Mouse (Mus musculus) hindbrain, embryonic 16.5 days (tissue): ENCODE data around the gene Slc36a1. TPM values are rescaled to one million over a fixed set of nuclear protein-coding genes. Genes with fewer than 3 reads are reported as not detected.

ENCODE experiments used
- ATAC-seq: fragments of 200-750 bp; cut with Nextera tagmentation; 2 replicates; pipeline ENCODE4 v1.8.0; 2017; ENCODE audit warnings: moderate TSS enrichment, moderate library complexity
- H3K27ac ChIP-seq: fragments of 300-500 bp; sonication (generic); 2 replicates; pipeline ENCODE4 v1.5.1; 2014; ENCODE audit warnings: low read depth, mild to moderate bottlenecking, control low read depth, low read length, moderate library complexity
- H3K27me3 ChIP-seq: fragments of 300-500 bp; sonication (generic); replicated peaks from 2 replicates; pipeline ENCODE4 v1.6.1; 2014; ENCODE audit warnings: low read length; ENCODE audit not compliant: control insufficient read depth, insufficient read depth
- H3K36me3 ChIP-seq: fragments of 300-500 bp; sonication (generic); 2 replicates; pipeline ENCODE4 v1.6.1; 2014; ENCODE audit warnings: mild to moderate bottlenecking, low read length, moderate library complexity, mixed read lengths; ENCODE audit not compliant: control insufficient read depth, insufficient read depth
- H3K4me1 ChIP-seq: fragments of 300-500 bp; sonication (generic); 2 replicates; pipeline ENCODE4 v1.6.1; 2014; ENCODE audit warnings: low read depth, low read length; ENCODE audit not compliant: control insufficient read depth, insufficient read depth
- H3K4me2 ChIP-seq: fragments of 300-500 bp; sonication (generic); 2 replicates; pipeline ENCODE4 v1.6.1; 2014; ENCODE audit warnings: mild to moderate bottlenecking, low read length, control low read depth, moderate library complexity
- H3K4me3 ChIP-seq: fragments of 300-500 bp; sonication (generic); 2 replicates; pipeline ENCODE4 v1.5.1; 2014; ENCODE audit warnings: mild to moderate bottlenecking, low read length, control low read depth, moderate library complexity
- H3K9ac ChIP-seq: fragments of 300-500 bp; sonication (generic); 2 replicates; pipeline ENCODE4 v1.6.1; 2014; ENCODE audit warnings: low read depth, mild to moderate bottlenecking, control low read depth, low read length, moderate library complexity
- H3K9me3 ChIP-seq: fragments of 300-500 bp; sonication (generic); 2 replicates; pipeline ENCODE4 v1.6.1; 2014; ENCODE audit warnings: mild to moderate bottlenecking, low read length, moderate library complexity; ENCODE audit not compliant: control insufficient read depth
- WGBS: fragments of 180-500 bp; shearing (Covaris S2); extraction: QIAGEN DNeasy Blood & Tissue Kit; methylation state at CpG from one replicate; pipeline ENCODE4 v1.1.7; 2014; 5-methylcytosine and 5-hydroxymethylcytosine counted together
- polyA plus RNA-seq: library from polyadenylated mRNA; unstranded; fragments of >200 nt; fragmentation: Nextera tagmentation; extraction: Ambion mirVana; gene quantifications from 2 replicates; pipeline ENCODE4 v1.2.1, GENCODE M21; 2015

Gene Slc36a1
- polyA plus RNA-seq, 1 experiment from 2014 or later = 4.6 TPM

GRCm38 (mm10) chr11:55170501-55170900 is 33.6 kb upstream of the Slc36a1 start:
- Histone ChIP-seq H3K4me2 (no peak overlapping the region), H3K36me3 (no peaks in the 10 kb centered on the region), H3K27me3 (no peaks in the 10 kb centered on the region), H3K4me1 (no peaks in the 10 kb centered on the region), H3K27ac (no peak overlapping the region), H3K4me3 (no peak overlapping the region), H3K9ac (no peak overlapping the region), H3K9me3 (no peaks in the 10 kb centered on the region)
- 83% methylated on average over 4 of the region's 4 CpGs for WGBS
- ATAC-seq = no peak

- H3K36me3 ChIP-seq = no peaks in the 10 kb centered on the region
Measured at GRCm38 (mm10) chr11:55178830-55179229, 25.3 kb upstream of the Slc36a1 start.

GRCm38 (mm10) chr11:55179856-55180255 is 24.3 kb upstream of the Slc36a1 start:
- Histone ChIP-seq H3K4me2 (no peak overlapping the region), H3K36me3 (no peaks in the 10 kb centered on the region), H3K27me3 (no peaks in the 10 kb centered on the region), H3K9ac (no peak overlapping the region), H3K27ac (no peak overlapping the region), H3K4me1 (no peaks in the 10 kb centered on the region), H3K9me3 (no peaks in the 10 kb centered on the region), H3K4me3 (no peak overlapping the region)
- WGBS = 89% methylated on average over 3 of the region's 3 CpGs
- no peak for ATAC-seq

More at GRCm38 (mm10) chr11:55178830-55179229, 25.3 kb upstream of the Slc36a1 start:
- 90% methylated on average over 4 of the region's 4 CpGs for WGBS
- no peak overlapping the region for H3K4me2 ChIP-seq
- no peak overlapping the region for H3K27ac ChIP-seq
- no peaks in the 10 kb centered on the region for H3K27me3 ChIP-seq
- H3K4me3 ChIP-seq = no peak overlapping the region
- no peaks in the 10 kb centered on the region for H3K4me1 ChIP-seq
- no peak for ATAC-seq
- no peaks in the 10 kb centered on the region for H3K9me3 ChIP-seq
- no peak overlapping the region for H3K9ac ChIP-seq

- Histone ChIP-seq H3K4me1 (no peaks in the 10 kb centered on the region), H3K9ac (no peak overlapping the region), H3K4me3 (no peak overlapping the region), H3K27ac (no peak overlapping the region), H3K27me3 (no peaks in the 10 kb centered on the region), H3K4me2 (no peak overlapping the region), H3K36me3 (no peaks in the 10 kb centered on the region), H3K9me3 (no peaks in the 10 kb centered on the region)
- no peak for ATAC-seq
- WGBS = 68% methylated on average over 7 of the region's 7 CpGs
Measured at GRCm38 (mm10) chr11:55183124-55183523, 21.0 kb upstream of the Slc36a1 start.

- no peak overlapping the region for H3K27ac ChIP-seq
- no peak overlapping the region for H3K4me2 ChIP-seq
- H3K4me3 ChIP-seq = no peak overlapping the region
- no peaks in the 10 kb centered on the region for H3K9me3 ChIP-seq
- WGBS = 87% methylated on average over 5 of the region's 5 CpGs
- H3K36me3 ChIP-seq = no peaks in the 10 kb centered on the region
- H3K9ac ChIP-seq = no peak overlapping the region
- no peak for ATAC-seq
- no peaks in the 10 kb centered on the region for H3K27me3 ChIP-seq
- H3K4me1 ChIP-seq = no peaks in the 10 kb centered on the region
Measured at GRCm38 (mm10) chr11:55184246-55184645, 19.9 kb upstream of the Slc36a1 start.

- Histone ChIP-seq H3K4me3 (no peak within 1 kb of the TSS), H3K4me1 (no peaks in the 10 kb centered on the region), H3K27me3 (no peaks in the 10 kb centered on the region), H3K36me3 (no peaks in the 10 kb centered on the region), H3K4me2 (no peak within 1 kb of the TSS), H3K27ac (no peak within 1 kb of the TSS), H3K9ac (no peak within 1 kb of the TSS), H3K9me3 (no peaks in the 10 kb centered on the region)
- WGBS = 24% methylated on average over 10 of the region's 10 CpGs
- ATAC-seq = no peak
Measured at GRCm38 (mm10) chr11:55184733-55185291, 19.3 kb upstream of the Slc36a1 start, which contains the start of gene Slc36a2. TSS of gene Slc36a2 (minus strand) at chr11:55185077.

- ATAC-seq = no peak
- no peaks in the 10 kb centered on the region for H3K9me3 ChIP-seq
- H3K4me2 ChIP-seq = no peak overlapping the region
- H3K36me3 ChIP-seq = no peaks in the 10 kb centered on the region
- no peak overlapping the region for H3K27ac ChIP-seq
- H3K4me3 ChIP-seq = no peak overlapping the region
- no peaks in the 10 kb centered on the region for H3K27me3 ChIP-seq
- H3K9ac ChIP-seq = no peak overlapping the region
- WGBS = 70% methylated on average over 4 of the region's 4 CpGs
- H3K4me1 ChIP-seq = no peaks in the 10 kb centered on the region
Measured at GRCm38 (mm10) chr11:55187292-55187691, 16.9 kb upstream of the Slc36a1 start.

GRCm38 (mm10) chr11:55187777-55188176 is 16.4 kb upstream of the Slc36a1 start:
- Histone ChIP-seq H3K27ac (no peak overlapping the region), H3K9me3 (no peaks in the 10 kb centered on the region), H3K4me2 (no peak overlapping the region), H3K27me3 (no peaks in the 10 kb centered on the region), H3K4me3 (no peak overlapping the region), H3K36me3 (no peaks in the 10 kb centered on the region), H3K9ac (no peak overlapping the region), H3K4me1 (no peaks in the 10 kb centered on the region)
- WGBS = 83% methylated on average over 6 of the region's 6 CpGs
- ATAC-seq = no peak

GRCm38 (mm10) chr11:55190216-55190615 is 13.9 kb upstream of the Slc36a1 start:
- no peak overlapping the region for H3K9ac ChIP-seq
- H3K27me3 ChIP-seq = no peaks in the 10 kb centered on the region
- WGBS = 76% methylated on average over 3 of the region's 3 CpGs
- H3K4me2 ChIP-seq = no peak overlapping the region
- H3K4me3 ChIP-seq = no peak overlapping the region
- no peaks in the 10 kb centered on the region for H3K36me3 ChIP-seq
- H3K9me3 ChIP-seq = no peaks in the 10 kb centered on the region
- H3K4me1 ChIP-seq = no peaks in the 10 kb centered on the region
- ATAC-seq = no peak
- H3K27ac ChIP-seq = no peak overlapping the region

- no peak for ATAC-seq
- 75% methylated on average over 6 of the region's 6 CpGs for WGBS
- no peak overlapping the region for H3K4me2 ChIP-seq
- H3K9ac ChIP-seq = no peak overlapping the region
- no peaks in the 10 kb centered on the region for H3K27me3 ChIP-seq
- no peak overlapping the region for H3K27ac ChIP-seq
- no peaks in the 10 kb centered on the region for H3K4me1 ChIP-seq
- H3K36me3 ChIP-seq = no peaks in the 10 kb centered on the region
- H3K4me3 ChIP-seq = no peak overlapping the region
- no peaks in the 10 kb centered on the region for H3K9me3 ChIP-seq
Measured at GRCm38 (mm10) chr11:55197086-55197485, 7.1 kb upstream of the Slc36a1 start.
